Mouse (Mus musculus) thymus, postnatal 14 days (tissue): Measurements from ENCODE around the gene Spag16.

Experiments
- DNase-seq: peaks from one replicate; pipeline ENCODE4 v3.0.0; 2021

The Spag16 gene

GRCm38 (mm10) chr1:70518918-70519317, 692.1 kb downstream of the Spag16 start:
- DNase-seq: no peak

GRCm38 (mm10) chr1:70527134-70527533, 700.4 kb downstream of the Spag16 start:
- DNase-seq: no peak

- no peak for DNase-seq
These were observed 703.0 kb downstream of the Spag16 start for GRCm38 (mm10) chr1:70529771-70530170.

GRCm38 (mm10) chr1:70551839-70552238, 725.1 kb downstream of the Spag16 start:
- DNase-seq: no peak

- no peak for DNase-seq
These were observed 795.0 kb downstream of the Spag16 start for GRCm38 (mm10) chr1:70621805-70622204.

GRCm38 (mm10) chr1:70624803-70625460, 798.2 kb downstream of the Spag16 start:
- DNase-seq: no peak

GRCm38 (mm10) chr1:70652719-70653118, 825.9 kb downstream of the Spag16 start:
- DNase-seq: no peak

- no peak for DNase-seq
These were observed 865.8 kb downstream of the Spag16 start for GRCm38 (mm10) chr1:70692529-70692928.

GRCm38 (mm10) chr1:70700270-70700669, 873.5 kb downstream of the Spag16 start:
- no peak for DNase-seq

GRCm38 (mm10) chr1:70703934-70704333, 877.2 kb downstream of the Spag16 start:
- no peak for DNase-seq

- no peak for DNase-seq
These were observed 879.1 kb downstream of the Spag16 start for GRCm38 (mm10) chr1:70705821-70706220.

- DNase-seq: no peak
These were observed 898.3 kb downstream of the Spag16 start for GRCm38 (mm10) chr1:70725045-70725444.

- DNase-seq: peak; percentile 14
These were observed 898.9 kb downstream of the Spag16 start, which contains the start of gene Vwc2l for GRCm38 (mm10) chr1:70725655-70726066. Gene Vwc2l (plus strand): TSS chr1:70725715.
